Mouse (Mus musculus) spleen, postnatal 36 days (tissue): ENCODE measurements around the gene Arhgap9.

Experiments used
- DNase-seq, 2 experiments: peaks; one replicate each; pipeline ENCODE4 v3.0.0; 2022; ENCODE audit warnings: low spot score in 2 of 2, mixed read lengths in 1 of 2

The Arhgap9 gene

DNA sequence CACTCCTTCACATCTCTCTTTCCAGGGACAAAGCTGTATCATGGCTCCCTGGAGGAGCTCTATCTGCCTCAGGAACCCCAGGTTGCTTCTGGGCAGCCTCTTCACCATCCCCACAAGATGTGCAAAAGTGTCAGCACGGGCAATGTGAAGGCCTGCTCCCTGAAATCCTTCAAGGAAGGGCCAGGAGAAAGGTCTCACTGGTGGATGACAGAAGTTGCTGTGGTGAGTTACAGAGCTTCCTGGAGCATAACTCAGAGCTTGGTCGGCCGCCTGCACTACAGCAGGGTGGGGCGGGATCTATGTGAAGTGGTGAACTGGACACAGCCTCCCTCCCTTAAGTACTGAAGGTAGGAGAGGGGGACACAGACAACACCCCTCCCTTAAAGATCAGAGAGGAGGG, 905 bp downstream of the Arhgap9 start:
- no peak for DNase-seq

DNA sequence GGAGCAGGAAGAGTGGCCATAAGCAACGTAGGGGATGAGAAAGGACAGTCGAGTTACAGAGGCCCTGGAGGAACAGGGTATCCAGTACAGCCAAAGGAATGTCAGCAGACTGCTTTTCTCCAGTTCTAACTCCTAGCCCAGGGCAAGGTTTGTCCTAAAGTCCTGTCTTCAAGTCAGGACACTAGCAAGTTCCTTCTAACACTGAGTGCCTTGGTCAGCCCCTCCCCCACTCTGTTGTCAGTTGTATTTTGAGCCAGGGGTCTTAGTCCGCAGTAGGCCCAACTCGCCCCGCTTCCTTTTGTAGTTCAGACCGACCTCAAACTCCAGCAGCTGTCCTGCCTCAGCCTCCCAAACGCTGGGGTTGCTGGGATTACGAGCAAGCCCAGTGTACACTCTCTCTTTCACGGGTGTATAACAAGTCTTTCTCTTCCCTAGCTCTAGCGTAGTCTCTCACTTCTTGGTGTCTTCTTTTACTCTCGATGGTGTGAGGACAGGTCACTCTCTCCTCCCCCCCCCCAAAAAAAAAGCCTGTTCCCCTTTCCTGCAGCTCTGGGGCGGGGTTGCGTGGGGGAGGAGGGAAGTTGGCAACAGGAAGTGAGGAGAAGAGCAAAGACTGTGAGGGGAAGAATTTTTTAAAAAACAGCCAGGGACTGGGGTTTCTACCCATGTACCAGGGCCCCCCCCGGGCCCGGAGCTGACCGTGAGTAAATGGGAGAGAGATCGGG, 1.5 kb downstream of the Arhgap9 start:
- peak; percentile 77 to 83 for DNase-seq

- peak; percentile 87 to 90 for DNase-seq
These were observed 2.7 kb downstream of the Arhgap9 start for GRCm38 (mm10) chr10:127324495-127324894.

DNA sequence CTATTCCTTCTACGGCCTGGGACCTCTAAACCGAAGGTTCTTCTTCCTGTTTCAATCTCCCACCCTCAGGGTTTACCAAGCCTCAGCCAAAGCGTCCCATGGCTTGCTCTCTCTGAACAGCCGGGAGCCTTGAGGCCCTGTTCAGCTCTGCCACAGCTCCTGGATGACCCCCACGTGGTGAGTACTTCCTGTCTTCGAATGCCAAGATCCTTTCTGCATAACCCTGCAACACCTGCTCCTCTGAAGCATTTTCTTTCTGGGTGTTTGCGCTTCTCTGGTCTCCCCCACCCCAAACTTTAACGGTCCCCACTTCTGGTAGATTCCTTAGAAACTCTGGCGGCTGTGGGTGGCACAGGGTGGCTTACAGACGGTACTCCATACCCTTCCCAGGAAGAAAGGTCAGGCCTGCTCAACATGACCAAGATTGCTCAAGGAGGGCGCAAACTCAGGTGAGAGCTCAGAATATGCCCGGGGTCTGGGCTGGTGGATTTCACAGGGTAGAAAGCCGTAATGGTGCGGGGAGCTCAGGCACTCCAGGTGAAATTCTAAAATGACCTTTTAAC, 3.8 kb downstream of the Arhgap9 start:
- no peak for DNase-seq

GRCm38 (mm10) chr10:127326017-127326801, 4.4 kb downstream of the Arhgap9 start:
- DNase-seq: peak; percentile 53 to 61

- no peak for DNase-seq
These were observed 5.1 kb downstream of the Arhgap9 start for GRCm38 (mm10) chr10:127326828-127327227.

- DNase-seq: no peak
These were observed 5.8 kb downstream of the Arhgap9 start for GRCm38 (mm10) chr10:127327461-127328145.

DNA sequence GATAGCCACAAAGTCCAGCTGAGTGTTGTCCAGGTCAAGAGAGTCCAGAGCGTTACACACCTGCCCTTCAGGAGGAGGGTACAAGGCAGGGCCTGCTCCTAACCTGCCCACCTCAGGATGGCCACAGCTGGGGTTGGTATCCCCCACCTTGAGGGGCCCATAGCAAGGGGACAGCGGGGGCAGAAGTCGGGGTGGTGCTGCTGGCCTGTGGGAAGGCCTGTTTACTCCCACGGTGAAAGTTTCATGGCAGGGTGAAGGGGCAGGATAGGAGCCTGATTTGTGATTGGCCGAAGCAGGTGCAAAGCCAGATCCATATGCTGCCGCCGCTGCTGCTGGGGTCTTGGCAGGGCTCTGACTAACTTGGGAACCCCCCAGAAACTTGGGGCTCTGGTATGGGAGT, 8.4 kb downstream of the Arhgap9 start:
- no peak for DNase-seq

DNA sequence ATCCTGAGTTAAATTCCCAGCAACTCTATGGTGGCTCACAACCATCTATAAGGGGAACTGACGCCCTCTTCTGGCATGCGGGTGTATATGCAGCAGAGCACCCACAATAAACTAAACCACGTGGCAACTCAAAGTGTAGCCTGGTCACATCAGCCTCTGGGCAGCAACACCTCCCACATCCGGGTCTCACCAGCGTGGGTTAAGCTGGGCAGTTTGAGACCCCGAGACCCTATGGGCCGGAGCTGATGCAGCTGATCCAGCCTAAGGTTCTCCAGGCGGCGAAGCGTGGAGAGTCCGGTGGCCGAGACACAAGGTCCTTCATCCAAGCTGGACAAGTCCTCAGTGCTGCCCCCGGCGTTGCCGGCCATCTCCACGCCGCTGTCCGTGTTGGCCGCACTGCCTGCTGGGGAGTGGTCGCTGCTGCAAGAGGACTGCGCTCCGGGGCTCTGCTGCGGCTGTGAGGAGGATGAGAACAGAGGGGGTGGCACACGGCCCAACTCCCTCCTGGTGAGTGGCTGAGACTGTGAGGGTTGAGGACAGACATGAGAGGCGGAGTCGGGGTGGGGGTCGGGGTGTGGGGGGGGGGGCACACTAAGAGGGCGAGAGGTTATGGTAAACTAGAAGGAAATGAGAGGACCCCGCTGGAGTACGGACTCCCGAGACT, 10.6 kb downstream of the Arhgap9 start:
- DNase-seq: no peak

GRCm38 (mm10) chr10:127333152-127333551, 11.4 kb downstream of the Arhgap9 start:
- DNase-seq: no peak

- no peak for DNase-seq
These were observed 13.5 kb downstream of the Arhgap9 start for GRCm38 (mm10) chr10:127335271-127335670.

GRCm38 (mm10) chr10:127336952-127337351, 15.2 kb downstream of the Arhgap9 start:
- no peak for DNase-seq

- no peak for DNase-seq
These were observed 15.9 kb downstream of the Arhgap9 start for GRCm38 (mm10) chr10:127337536-127338099.

DNA sequence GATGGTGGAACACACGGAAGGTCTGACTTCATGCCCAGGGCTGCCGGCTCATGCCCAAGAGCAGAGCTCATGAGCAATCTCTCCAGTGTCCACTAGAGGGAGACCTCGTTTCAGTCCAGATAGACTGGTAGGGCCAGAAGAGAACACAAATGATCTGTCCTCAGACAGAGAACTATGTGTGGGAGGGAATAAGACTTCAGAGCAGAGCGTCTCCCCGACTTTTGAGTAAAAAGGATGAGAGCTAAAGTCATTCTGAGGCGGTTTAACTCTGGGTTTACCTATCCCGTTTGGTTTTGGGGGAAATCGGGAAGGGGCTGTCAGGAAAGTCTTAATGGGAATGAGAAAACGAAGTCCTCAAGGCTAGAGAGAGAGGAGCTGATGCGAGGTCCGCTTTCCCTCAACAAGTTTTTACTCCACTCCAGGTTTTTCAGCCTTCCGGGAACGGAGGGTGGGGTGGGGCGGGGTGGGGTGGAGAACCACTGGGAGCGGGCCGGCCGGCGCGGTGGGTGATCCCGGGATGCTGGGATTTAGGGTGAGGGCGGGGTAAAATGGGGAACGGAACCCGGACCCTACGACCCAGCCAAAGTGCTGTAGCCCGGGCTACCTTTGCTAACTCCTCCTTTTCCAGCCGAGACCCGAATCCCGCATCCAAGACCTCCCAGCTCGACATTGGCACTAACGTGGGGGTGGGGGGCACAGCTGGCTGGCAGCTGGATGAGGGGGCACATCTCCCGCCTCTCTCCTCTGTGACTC, 17.3 kb downstream of the Arhgap9 start:
- peak; percentile 83 to 84 for DNase-seq

- DNase-seq: no peak
These were observed 18.2 kb downstream of the Arhgap9 start for GRCm38 (mm10) chr10:127339683-127340576.

DNA sequence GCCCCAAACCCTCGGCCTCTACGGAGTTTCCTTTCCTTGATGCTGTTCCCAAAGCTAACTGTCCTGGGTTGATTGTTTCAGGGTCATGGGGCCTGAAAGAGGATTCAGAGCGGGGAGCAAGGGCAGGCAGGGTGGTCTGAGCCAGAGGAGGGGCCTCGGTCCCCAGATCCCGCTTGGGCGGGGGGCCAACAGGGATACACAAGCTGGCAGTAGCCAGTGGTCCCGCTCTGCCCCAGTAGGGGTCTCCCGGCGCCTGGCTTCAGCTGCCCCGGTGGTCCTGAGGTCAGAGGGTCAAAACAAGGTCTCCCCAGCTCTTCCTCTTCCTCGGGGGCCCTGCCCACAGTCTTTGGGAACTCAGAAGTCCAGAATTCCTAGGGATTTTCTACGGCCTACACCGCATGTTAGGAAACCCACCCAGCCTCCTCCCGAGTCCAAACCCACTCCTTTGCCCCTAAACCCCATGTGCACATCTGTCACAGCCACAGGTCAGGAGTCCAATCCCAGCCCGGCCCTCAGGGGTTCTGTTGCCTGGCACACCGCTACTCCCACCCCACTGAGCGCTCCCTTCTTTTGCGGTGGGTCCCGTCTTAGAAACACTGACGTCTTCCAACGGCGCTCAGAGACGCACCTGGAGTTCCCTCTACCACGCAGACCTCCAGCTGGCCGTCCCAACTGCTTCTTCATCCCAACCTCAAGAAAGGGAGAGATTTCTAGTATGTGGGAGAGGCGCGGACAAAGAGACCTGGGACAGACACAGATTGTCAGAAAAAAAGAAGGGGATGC, 19.0 kb downstream of the Arhgap9 start:
- no peak for DNase-seq

- no peak for DNase-seq
These were observed 19.6 kb downstream of the Arhgap9 start for GRCm38 (mm10) chr10:127341360-127341690.

GRCm38 (mm10) chr10:127341891-127342639, 20.3 kb downstream of the Arhgap9 start, which contains the start of gene Gli1:
TSS of gene Gli1 (minus strand) at chr10:127341974.
- DNase-seq: peak; percentile 61 to 75
